Mouse (Mus musculus) liver, embryonic 14.5 days (tissue): ENCODE measurements around the gene Ceacam3.

Experiments
- CTCF ChIP-seq: IDR thresholded peaks from 2 replicates; pipeline ENCODE4 v1.5.1; 2016; ENCODE audit warnings: antibody characterized with exemption, low read depth, control low read depth
- EP300 ChIP-seq: IDR thresholded peaks from 2 replicates; pipeline ENCODE4 v1.6.1; 2016; ENCODE audit warnings: antibody characterized with exemption, low read depth

DNA sequence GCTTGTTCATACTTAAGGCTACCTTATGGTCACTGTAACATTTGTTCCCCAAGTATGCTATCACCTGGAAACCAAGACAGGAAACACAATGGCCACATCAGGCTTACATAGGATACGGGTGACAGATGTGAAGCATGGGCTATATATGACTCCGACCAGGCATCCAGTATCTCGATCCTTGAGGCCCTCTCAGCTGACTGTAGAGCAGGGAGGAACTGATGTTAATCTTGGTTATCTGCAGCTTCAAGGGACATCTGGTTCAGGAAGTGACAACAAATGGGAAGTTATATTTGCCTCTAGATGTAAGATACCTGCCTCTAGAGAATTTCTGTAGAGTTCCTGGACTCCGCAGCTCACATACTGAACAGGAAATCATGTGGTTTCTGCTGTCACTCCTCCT, 21.7 kb downstream of the Ceacam3 start:
- TF ChIP-seq EP300 (no peak), CTCF (no peak)
